Mouse (Mus musculus) neutrophil, adult 5-6 weeks (primary cell): ENCODE data around the gene Panx2. TPM values are rescaled to one million over a fixed set of nuclear protein-coding genes. Genes with fewer than 3 reads are reported as not detected.

Experiments used
- ATAC-seq: fragments of 151-379, 151-347 bp; 2 replicates; pipeline ENCODE4 v1.8.0; 2017; ENCODE audit warnings: mild to moderate bottlenecking, moderate TSS enrichment; ENCODE audit not compliant: insufficient number of reproducible peaks, poor library complexity, low FRiP score, severe bottlenecking; ENCODE audit errors: extremely low read depth
- total RNA-seq: library from RNA; stranded (forward); fragments of 200-1000 nt; gene quantifications from 2 replicates; pipeline ENCODE4 v1.2.3, GENCODE M21; 2017

Panx2 gene
- total RNA-seq, 1 experiment from 2014 or later: not detected

DNA sequence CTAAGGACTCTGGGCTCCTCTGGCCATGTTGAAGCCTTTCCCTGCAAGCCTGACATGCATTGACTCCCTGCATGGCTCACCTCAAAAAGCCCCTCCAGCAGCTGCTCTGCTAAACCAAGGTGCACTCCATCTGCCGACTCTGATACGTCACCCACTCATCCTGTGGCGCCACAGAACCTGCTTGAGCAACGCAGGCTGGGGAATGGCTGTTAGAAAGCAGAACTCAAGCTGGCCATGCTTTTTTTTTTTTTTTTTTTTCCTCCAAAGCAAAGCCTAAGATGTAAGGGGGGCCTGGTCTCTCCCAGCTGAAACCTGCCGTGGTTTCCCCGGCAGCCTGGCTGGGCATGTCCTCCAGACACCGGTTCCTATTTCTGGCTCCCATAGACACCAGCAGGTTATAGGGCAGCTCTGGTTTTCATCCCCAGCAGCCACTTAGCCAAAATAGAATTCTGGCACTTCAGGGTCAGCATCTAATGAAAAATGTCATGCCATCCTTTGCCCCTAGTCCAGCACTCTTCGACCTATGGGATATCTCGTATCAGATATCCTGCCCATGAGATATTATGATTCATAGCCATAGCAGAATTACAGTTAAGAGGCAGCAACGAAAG is 14.6 kb downstream of the Panx2 start:
- ATAC-seq: no peak

DNA sequence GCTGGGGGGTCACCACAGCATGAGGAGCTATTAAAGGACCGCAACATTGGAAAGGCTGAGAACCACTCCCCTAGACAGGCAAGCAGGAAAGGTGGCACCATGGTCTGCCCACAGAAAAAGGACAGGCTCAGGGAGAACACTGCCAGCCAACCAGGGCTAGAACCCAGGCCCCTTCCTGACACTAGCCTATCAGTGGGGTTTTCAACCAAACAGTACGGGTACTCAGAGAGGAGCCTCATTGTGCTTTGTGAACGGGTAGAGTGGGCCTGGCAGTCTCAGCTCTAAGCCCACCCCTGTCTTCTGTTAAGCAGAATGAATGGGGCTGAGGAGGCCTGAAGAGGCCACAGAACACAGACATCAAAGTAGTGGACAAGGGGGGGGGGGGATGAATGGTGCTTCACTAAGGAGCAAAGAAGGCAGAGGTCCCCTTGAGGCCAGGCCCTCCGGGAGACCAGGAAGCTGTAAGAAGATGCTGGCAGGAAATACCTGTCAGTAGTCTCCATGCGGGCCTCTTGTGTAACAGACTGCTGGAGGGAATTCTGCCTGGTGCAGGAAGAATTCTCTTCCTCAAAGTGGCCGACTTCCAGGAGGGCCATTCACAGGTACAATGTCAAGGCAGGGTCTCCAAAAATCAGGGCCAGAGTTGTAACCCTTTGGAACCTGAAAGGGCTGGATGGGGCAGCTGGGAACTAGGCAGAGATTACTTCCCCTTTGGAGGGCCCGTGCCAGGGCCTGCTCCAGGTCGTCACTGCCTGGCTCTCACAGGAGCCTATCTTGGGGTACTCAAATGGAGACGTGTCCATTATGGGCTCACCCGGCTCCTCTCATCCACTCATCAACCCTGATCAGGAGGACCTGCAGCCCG is 15.3 kb downstream of the Panx2 start, which contains the start of gene Trabd:
Gene Trabd (plus strand): TSS at position 512 of the 865 bp plus-strand sequence.
- ATAC-seq: no peak

DNA sequence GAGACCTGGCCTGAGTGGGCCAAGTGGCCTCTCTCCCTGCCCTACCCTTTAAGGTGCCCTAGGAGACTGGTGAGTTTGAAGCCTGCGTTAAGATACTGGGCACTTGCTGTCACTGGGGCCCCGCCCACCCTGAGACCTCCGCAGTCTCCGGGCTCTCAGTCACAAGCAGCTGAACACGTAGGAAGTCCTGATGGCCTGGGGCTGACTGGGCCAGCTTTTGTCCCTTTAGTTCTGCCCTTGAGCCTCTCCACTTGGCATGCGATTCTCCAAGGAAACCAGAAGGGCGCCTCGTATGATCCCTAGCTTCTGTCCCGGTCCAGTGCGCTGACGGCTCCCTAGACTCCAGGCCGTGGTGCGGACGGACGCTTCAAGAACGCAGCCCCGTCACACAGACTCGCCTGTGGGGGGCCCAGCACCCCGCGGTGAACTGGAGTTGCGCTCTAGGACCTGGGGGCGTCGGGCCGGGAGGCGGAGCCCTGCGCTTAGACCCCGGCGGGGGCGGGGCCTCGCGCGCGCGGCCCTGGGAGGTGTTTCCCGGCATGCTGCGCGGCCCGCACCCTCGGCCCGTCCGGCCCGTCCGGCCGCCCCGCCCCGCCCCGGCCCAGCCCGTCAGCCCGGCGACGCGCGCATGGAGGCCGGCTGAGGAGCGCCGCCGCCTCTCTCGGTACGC is 16.1 kb downstream of the Panx2 start:
- peak; percentile 40 for ATAC-seq

DNA sequence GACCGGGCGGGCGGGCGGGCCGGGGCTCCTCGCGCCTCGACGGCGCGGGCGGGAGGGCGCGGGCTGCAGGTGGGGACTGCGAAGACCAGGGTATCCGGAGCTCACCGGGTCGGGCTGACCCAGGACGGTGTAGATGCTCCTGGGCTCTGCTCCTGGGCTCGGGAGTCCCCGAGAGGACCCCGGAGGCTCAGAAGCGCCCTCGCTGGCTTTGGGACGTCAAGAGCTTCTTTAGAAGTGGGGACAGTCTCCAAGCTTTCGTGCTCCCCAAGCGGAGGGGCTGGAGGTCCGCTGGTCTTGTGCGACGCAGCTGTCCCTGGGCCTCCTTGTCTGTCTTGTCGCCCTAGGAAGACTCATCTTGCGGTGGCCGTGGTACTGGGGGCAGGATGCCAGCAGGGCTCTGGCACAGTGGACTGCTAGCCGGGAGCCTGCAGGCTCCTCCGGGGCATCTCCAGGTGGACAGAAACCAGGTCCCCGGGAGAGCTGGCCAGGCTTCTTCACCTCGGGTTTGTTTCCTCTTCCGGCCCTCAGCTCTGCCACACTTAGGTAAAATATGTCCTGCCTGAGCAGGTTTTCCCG is 16.7 kb downstream of the Panx2 start:
- ATAC-seq: no peak

DNA sequence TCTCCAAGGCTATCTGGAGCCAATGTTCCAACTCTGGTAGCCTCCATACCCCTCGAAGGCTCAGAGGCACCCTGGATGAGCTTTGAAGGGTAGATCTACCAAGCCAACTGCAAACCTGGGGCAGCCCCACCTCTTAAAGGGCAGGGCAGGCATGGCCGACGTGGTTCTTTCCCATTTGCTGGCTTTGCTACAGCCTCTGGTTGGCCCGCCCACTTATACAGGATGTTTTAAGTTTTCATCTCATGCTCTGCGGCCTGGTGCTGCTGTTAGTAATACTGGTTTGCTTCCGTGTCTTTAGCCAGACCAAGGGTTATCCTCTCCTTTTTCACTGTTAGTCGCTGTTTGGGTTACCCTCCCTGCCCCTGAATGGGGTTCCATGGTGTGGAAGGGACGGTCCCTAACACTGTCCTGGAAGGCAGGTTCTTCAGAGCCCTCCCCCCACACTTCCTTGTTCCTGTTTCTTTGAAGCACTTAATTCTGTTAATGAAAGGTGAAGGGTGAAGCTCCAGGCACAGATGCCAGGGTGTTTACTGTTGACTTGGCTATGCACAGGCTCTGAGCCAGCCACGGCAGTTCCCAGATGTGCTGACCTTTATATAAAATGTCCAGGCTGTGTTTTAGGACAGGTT is 18.8 kb downstream of the Panx2 start:
- peak; percentile 70 for ATAC-seq

DNA sequence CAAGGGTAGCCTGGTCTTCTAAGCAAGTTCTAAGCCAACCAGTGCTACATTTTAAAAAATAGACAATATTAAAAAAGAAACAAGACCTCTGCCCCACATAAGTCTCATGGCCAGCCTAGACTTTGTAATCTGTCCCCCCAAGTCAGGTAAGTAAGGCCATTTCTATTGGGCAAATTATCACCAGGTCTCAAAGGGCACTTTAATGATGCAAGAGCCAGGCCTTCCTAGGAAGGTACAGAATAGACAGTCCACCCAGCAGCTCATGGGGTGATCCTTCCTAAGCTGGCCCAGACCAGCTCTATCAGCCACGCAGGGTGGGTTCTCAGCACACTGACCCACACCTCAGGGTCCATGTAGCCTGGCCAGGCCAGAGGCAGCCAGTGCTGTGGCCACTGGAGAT is 24.4 kb downstream of the Panx2 start:
- ATAC-seq: no peak

DNA sequence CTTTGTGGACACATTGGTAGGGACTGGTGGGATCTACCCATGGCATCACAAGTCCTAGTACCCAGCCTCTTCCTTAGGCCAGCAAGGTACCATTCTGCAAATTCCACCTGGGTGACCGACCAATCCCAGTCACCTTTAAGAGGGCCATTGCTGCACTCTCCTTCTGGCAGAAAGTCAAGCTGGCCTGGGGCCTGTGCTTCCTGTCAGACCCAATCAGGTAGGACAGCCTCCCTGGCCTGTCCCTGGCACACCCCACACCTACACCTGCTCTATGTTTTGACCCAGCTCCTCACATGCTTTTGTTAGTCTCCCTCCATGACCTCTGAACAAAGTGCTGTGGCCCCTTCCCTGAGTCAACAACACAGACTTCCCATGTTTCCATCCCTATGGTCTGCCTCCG is 25.3 kb downstream of the Panx2 start:
- ATAC-seq: no peak

DNA sequence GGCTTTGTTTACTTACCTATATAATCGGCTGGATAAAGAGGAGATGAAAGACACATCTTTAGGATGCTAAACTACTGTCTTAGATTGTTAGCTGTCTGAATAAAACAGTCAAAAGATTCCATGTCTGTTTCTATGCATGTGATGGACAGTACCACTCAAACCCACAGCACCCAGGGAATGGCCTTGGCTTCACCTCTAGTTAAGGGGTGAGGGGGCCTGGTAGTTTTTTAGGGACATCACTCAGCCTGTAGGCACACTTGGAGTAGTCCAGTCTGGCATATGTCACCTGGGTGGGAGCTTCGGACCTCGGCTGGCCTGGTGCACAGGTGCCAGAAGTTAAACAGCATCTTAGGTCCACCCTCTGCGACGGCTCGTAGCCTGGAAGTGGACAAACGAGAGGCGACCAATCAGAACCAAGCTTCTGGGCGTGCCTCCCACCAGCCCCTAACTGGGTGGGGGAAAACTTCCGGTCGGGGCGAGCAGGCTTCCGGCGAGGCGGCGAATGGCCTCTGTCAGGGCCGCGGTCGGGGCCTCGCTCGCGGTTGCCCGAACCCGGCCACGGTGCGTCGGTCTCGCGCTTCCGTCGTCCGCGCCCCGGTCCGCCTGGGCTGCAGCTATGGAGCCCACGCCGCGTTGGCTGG is 29.2 kb downstream of the Panx2 start, which contains the start of gene Selenoo:
Gene Selenoo (plus strand): TSS at position 478 of the 641 bp plus-strand sequence.
- ATAC-seq: peak; percentile 79

DNA sequence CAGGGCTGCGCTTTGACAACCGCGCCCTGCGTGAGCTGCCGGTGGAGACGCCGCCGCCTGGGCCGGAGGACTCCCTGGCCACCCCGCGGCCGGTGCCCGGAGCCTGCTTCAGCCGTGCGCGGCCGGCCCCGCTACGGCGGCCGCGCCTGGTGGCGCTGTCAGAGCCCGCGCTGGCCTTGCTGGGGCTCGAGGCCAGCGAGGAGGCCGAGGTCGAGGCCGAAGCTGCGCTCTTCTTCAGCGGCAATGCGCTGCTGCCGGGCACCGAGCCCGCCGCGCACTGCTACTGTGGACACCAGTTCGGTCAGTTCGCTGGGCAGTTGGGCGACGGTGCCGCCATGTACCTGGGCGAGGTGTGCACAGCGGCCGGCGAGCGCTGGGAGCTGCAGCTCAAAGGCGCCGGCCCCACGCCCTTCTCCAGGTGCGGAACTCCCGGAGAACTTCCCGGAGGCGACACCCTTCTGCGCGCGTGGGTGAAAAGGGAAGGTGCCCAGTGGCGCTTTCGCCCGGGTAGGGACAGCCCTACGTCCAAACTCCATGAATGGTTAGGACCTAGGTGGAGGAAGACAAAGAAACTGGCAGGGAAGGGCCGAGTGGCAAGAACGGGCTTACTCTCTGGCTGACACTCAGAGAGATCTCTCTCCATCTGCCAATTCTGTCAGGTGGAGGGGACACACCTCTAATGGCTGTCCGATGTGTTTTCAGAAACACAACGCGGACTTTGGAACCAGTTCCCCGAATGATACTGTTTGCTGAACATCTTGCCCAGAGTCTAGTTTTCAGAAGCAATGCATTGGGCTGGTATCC is 29.9 kb downstream of the Panx2 start:
- no peak for ATAC-seq

DNA sequence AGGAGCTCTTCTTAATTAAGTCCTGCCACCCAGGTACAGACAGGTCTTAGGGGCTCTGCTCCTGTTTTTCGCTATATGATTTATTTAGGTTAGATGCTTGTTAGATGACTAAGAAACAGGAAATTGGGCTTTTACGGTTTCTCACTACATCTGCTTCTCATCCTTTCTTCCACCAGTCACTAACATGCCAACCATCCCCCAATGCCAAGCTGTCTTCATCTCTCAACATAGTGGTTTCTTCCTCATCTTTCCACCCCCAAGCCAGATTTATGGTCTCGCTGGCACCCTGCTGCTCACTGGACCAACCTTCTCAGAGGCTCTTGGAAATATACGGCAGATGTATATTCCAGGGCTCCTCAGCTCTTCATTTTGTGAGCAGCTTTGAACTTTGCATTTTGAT is 31.1 kb downstream of the Panx2 start:
- ATAC-seq: no peak

DNA sequence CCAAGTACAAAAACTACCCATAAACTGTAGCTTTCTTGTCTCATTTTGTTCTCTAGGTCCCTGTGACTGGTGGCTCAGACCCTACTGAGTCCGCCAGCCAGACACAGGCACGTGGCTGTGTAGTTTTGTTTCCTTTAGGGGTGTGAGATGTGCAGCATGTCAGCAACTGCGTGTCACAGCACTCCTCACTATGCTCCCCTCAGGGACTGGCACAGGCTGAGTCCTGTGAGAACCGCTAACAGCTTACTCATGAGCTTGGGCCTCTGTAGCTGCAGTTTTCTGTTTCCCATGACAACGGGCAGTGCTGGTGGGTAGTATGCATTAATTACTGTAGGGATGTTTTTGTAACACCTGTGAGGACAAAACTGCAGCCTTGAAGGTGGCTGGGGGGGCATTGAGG is 32.6 kb downstream of the Panx2 start:
- ATAC-seq: no peak

DNA sequence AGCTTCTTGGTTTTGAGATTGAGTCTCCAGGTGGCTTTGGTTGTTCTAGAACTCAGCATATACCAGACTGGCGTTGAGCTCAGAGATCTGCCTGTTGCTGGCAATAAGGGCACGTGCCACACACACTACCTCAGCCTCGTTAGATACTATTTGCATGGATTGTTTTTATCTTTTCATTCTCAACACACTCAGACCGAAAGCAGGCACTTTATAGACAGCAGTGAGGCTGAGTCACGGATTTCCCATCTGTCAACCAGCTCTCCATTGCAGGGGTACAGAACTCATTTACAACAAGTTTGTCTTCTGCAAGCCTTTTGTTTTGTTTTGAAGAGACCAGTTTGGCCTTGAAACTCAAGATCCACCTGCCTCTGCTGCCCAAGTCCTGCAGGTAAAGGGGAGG is 37.9 kb downstream of the Panx2 start:
- no peak for ATAC-seq

DNA sequence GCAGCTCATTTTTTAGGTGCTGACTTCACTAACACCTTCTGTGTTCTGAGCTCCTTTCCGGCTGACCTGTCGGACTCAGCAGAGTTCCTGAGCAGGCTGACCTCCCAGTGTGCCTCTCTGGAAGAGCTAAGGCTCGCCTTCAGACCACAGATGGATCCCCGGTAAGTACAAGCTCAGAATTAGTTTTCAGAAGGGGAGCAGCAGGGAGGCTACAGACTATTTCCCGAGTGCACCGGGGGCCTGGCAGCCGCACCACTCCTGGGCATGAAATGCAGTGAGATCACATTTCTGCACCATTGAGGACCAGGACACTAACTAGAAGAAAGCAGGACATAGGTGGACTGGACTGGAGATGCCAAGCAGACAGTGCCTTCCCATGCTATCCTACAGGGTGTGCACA is 39.1 kb downstream of the Panx2 start:
- ATAC-seq: no peak

DNA sequence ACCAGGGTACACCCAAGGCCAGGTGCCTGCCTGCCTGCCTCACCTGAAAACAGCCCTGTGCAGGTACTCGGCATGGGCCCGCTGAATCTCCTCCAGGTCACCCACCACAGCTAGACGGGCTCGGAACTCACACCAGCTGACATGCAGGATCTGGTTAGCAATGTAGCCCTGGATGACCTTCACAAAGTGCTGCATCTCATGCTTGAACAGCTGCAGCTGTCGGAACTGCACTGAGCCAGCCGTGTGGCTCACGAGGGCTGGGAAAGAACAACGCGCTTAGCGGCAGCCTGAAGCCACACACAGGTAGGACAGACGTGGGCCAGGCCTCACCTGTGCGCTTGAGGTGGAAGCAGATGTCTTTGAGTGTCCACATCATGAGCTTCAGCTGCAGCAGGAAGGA is 41.3 kb downstream of the Panx2 start:
- no peak for ATAC-seq

DNA sequence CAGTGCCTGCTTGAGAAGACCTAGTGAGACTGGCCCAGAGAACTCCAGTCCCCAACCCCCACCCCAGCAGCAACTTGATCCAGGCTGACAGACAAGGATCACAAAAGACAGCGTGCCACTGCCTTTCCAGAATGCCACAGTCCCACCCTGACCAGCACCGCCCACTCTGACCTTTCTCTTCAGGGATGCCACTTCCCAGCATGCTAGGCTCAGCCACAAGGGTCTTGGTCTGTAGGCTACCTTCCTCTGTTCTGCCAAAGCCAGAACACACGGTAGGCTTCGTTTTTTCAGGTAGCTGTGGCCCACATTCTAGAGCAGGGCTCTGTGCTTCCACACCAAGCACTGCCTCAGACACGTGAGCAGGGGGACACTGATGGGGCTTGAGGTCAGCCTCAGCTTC is 43.1 kb downstream of the Panx2 start:
- ATAC-seq: no peak

DNA sequence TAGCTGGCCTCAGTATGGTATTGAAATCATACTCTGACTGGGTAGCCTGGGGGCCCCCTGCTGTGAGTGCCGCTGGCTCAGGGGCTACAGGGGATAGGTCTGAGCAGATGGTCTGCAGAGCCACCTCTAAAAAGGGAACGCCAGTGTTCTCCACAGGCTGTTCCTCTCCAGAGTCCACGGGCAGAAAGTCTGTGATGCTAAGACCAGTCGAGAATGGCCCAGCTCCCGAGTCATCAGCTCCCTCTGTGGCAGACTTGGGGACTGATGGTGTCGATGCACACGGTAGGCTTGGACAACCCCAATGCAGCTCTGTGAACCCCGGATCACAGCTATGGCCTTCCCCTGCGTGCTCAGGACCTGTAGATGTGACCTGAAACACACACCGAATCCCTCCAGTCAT is 44.4 kb downstream of the Panx2 start:
- no peak for ATAC-seq

DNA sequence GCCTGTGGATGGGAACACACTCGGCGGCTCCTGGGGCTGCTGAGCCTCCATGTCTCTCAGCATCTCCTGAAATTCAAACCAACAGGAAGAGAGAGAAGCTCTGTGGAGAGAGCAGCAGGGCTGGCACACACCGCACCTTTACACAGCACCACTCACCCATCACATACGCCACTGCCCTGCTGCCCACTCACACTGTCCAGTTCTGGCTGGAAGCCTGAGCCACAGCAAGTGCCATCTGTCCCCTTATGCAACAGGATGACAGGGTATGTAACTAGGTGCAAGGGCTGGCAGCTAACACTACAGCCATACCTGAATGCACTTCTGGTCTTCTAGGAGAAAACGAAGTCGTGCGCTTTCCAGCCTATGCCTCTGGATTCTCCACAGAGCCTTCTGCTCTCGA is 44.9 kb downstream of the Panx2 start:
- no peak for ATAC-seq

DNA sequence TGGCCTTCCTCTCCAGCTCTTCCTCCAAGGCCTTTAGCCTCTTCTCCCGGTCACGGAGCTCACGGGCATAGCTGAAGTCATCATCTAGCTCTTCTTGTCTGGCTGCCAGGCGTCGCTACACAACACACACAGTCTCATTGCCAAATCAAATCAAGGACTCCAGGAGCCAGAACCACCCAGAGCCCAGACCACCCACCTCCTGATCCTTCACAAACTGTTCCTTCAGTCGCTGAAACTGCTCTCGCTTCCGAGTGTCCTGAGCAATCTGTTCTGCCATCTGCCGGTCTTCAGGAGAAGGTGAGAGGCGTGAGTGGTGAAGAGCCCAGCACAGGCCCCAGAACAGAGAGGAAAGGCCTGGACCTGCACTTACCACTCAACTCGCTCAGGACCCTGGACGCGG is 46.5 kb downstream of the Panx2 start:
- ATAC-seq: no peak
